Mouse (Mus musculus) thymus, adult 2 months (tissue): Measurements from ENCODE around the gene Pced1b.

Experiments used
- CTCF ChIP-seq: fragments of 200-500 bp; IDR thresholded peaks from 2 replicates; pipeline ENCODE4 v1.5.1; 2012; ENCODE audit warnings: mild to moderate bottlenecking, control low read depth, low read length, moderate library complexity, borderline replicate concordance; ENCODE audit not compliant: control insufficient read depth, poor library complexity, insufficient read depth; ENCODE audit errors: extremely low read depth
- POLR2A ChIP-seq: fragments of 200-500 bp; IDR thresholded peaks from 2 replicates; pipeline ENCODE4 v1.6.1; 2012; ENCODE audit warnings: mild to moderate bottlenecking, low read length, control low read depth, moderate library complexity; ENCODE audit not compliant: control insufficient read depth, poor library complexity, insufficient read depth; ENCODE audit errors: extremely low read depth

GRCm38 (mm10) chr15:97389577-97389976 is 142.7 kb downstream of the Pced1b start:
- TF ChIP-seq CTCF, result no peak
- TF ChIP-seq POLR2A, result no peak
